Mouse (Mus musculus) kidney, embryonic 16.5 days (tissue): ENCODE results near the gene Cabp1. TPM values are rescaled to one million over a fixed set of nuclear protein-coding genes. Genes with fewer than 3 reads are reported as not detected.

ENCODE experiments used
- ATAC-seq: fragments of 200-750 bp; cut with Nextera tagmentation; 2 replicates; pipeline ENCODE4 v1.8.0; 2017; ENCODE audit warnings: moderate TSS enrichment; ENCODE audit not compliant: low FRiP score, low TSS enrichment
- H3K27ac ChIP-seq: fragments of 300-500 bp; sonication (generic); 2 replicates; pipeline ENCODE4 v1.5.1; 2014; ENCODE audit warnings: low read length
- H3K27me3 ChIP-seq: fragments of 300-500 bp; sonication (generic); 2 replicates; pipeline ENCODE4 v1.6.1; 2014; ENCODE audit warnings: low read length, control low read depth, mixed read lengths; ENCODE audit not compliant: insufficient read depth
- H3K36me3 ChIP-seq: fragments of 300-500 bp; sonication (generic); 2 replicates; pipeline ENCODE4 v1.6.1; 2014; ENCODE audit warnings: low read length, control low read depth, mixed read lengths; ENCODE audit not compliant: insufficient read depth
- H3K4me1 ChIP-seq: fragments of 300-500 bp; sonication (generic); 2 replicates; pipeline ENCODE4 v1.6.1; 2014; ENCODE audit warnings: low read length, control low read depth, mixed read lengths; ENCODE audit not compliant: insufficient read depth
- H3K4me2 ChIP-seq: fragments of 300-500 bp; sonication (generic); replicated peaks from 2 replicates; pipeline ENCODE4 v1.6.1; 2014; ENCODE audit warnings: low read depth, low read length
- H3K4me3 ChIP-seq: fragments of 300-500 bp; sonication (generic); 2 replicates; pipeline ENCODE4 v1.5.1; 2014; ENCODE audit warnings: mild to moderate bottlenecking, low read length
- H3K9ac ChIP-seq: fragments of 300-500 bp; sonication (generic); replicated peaks from 2 replicates; pipeline ENCODE4 v1.6.1; 2014; ENCODE audit warnings: low read length
- H3K9me3 ChIP-seq: fragments of 300-500 bp; sonication (generic); 2 replicates; pipeline ENCODE4 v1.6.1; 2016; ENCODE audit warnings: low read length, control low read depth
- WGBS: fragments of 180-500 bp; shearing (Covaris S2); extraction: QIAGEN DNeasy Blood & Tissue Kit; methylation state at CpG from one replicate; pipeline ENCODE4 v1.1.7; 2014; 5-methylcytosine and 5-hydroxymethylcytosine counted together
- polyA plus RNA-seq: library from polyadenylated mRNA; unstranded; fragments of >200 nt; fragmentation: Nextera tagmentation; extraction: Ambion mirVana; gene quantifications from 2 replicates; pipeline ENCODE4 v1.2.1, GENCODE M21; 2015

Gene Cabp1
- polyA plus RNA-seq, 1 experiment from 2014 or later, result 1.3 TPM

GRCm38 (mm10) chr5:115181248-115181940, 12.8 kb downstream of the Cabp1 start:
- Histone ChIP-seq H3K4me3 (no peak overlapping the region), H3K9ac (no peak overlapping the region), H3K4me1 (peaks cover 20% of the 10 kb centered on the region), H3K27me3 (no peaks in the 10 kb centered on the region), H3K9me3 (no peaks in the 10 kb centered on the region), H3K4me2 (no peak overlapping the region), H3K27ac (0 out of 2 replicates have a peak overlapping the region, but pooled peaks have one; percentile 26), H3K36me3 (no peaks in the 10 kb centered on the region)
- 73% methylated on average over 13 of the region's 13 CpGs for WGBS
- ATAC-seq, result no peak

- no peak overlapping the region for H3K9ac ChIP-seq
- no peak overlapping the region for H3K4me2 ChIP-seq
- ATAC-seq, result no peak
- no peaks in the 10 kb centered on the region for H3K27me3 ChIP-seq
- no peaks in the 10 kb centered on the region for H3K9me3 ChIP-seq
- H3K4me3 ChIP-seq, result no peak overlapping the region
- 92% methylated on average over 11 of the region's 11 CpGs for WGBS
- no peaks in the 10 kb centered on the region for H3K36me3 ChIP-seq
- no peak overlapping the region for H3K27ac ChIP-seq
- H3K4me1 ChIP-seq, result peaks cover 13% of the 10 kb centered on the region; the same call in 1 of the 2 replicates
Measured at GRCm38 (mm10) chr5:115179596-115179995, 14.6 kb downstream of the Cabp1 start.

- Histone ChIP-seq H3K9ac (no peak overlapping the region), H3K27ac (no peak overlapping the region), H3K27me3 (no peaks in the 10 kb centered on the region), H3K4me2 (no peak overlapping the region), H3K36me3 (no peaks in the 10 kb centered on the region), H3K9me3 (no peaks in the 10 kb centered on the region), H3K4me3 (no peak overlapping the region), H3K4me1 (peaks cover 10% of the 10 kb centered on the region; the same call in 1 of the 2 replicates)
- ATAC-seq, result no peak
- 79% methylated on average over 6 of the region's 6 CpGs for WGBS
Measured at GRCm38 (mm10) chr5:115177866-115178265, 16.3 kb downstream of the Cabp1 start.

GRCm38 (mm10) chr5:115174554-115174953, 19.6 kb downstream of the Cabp1 start:
- ATAC-seq, result no peak
- H3K4me1 ChIP-seq, result no peaks in the 10 kb centered on the region
- no peak overlapping the region for H3K9ac ChIP-seq
- no peak overlapping the region for H3K27ac ChIP-seq
- no peaks in the 10 kb centered on the region for H3K27me3 ChIP-seq
- H3K4me2 ChIP-seq, result no peak overlapping the region
- 100% methylated on average over 1 of the region's 1 CpGs for WGBS
- H3K9me3 ChIP-seq, result no peaks in the 10 kb centered on the region
- no peaks in the 10 kb centered on the region for H3K36me3 ChIP-seq
- H3K4me3 ChIP-seq, result no peak overlapping the region

- Histone ChIP-seq H3K9me3 (no peaks in the 10 kb centered on the region), H3K4me1 (peaks cover 31% of the 10 kb centered on the region), H3K27ac (no peak overlapping the region), H3K4me3 (no peak overlapping the region), H3K9ac (no peak overlapping the region), H3K27me3 (no peaks in the 10 kb centered on the region), H3K36me3 (no peaks in the 10 kb centered on the region), H3K4me2 (no peak overlapping the region)
- WGBS, result 80% methylated on average over 8 of the region's 8 CpGs
- no peak for ATAC-seq
Measured at GRCm38 (mm10) chr5:115170150-115170549, 24.0 kb downstream of the Cabp1 start.

GRCm38 (mm10) chr5:115168641-115169415, 25.4 kb downstream of the Cabp1 start:
- no peaks in the 10 kb centered on the region for H3K27me3 ChIP-seq
- no peaks in the 10 kb centered on the region for H3K36me3 ChIP-seq
- peak; percentile 53; the same call in 1 of the 2 replicates for ATAC-seq
- H3K9ac ChIP-seq, result peak overlapping the region; percentile 44
- peak overlapping the region; percentile 58 for H3K27ac ChIP-seq
- H3K4me3 ChIP-seq, result no peak overlapping the region
- no peaks in the 10 kb centered on the region for H3K9me3 ChIP-seq
- peaks cover 31% of the 10 kb centered on the region for H3K4me1 ChIP-seq
- WGBS, result 21% methylated on average over 26 of the region's 27 CpGs
- peak overlapping the region; percentile 33 for H3K4me2 ChIP-seq

GRCm38 (mm10) chr5:115167396-115167795, 26.8 kb downstream of the Cabp1 start:
- peak; percentile 27 for ATAC-seq
- H3K27ac ChIP-seq, result peak overlapping the region; percentile 85
- 34% methylated on average over 6 of the region's 6 CpGs for WGBS

GRCm38 (mm10) chr5:115166815-115167194, 27.4 kb downstream of the Cabp1 start:
- peaks cover 31% of the 10 kb centered on the region for H3K4me1 ChIP-seq
- no peak overlapping the region for H3K4me2 ChIP-seq
- H3K4me3 ChIP-seq, result no peak overlapping the region
- no peak for ATAC-seq
- WGBS, result 69% methylated on average over 7 of the region's 7 CpGs
- peak overlapping the region; percentile 31; the same call in 1 of the 2 replicates for H3K9ac ChIP-seq
- peak overlapping the region; percentile 85 for H3K27ac ChIP-seq
- no peaks in the 10 kb centered on the region for H3K36me3 ChIP-seq
- no peaks in the 10 kb centered on the region for H3K9me3 ChIP-seq
- H3K27me3 ChIP-seq, result no peaks in the 10 kb centered on the region

More at GRCm38 (mm10) chr5:115167396-115167795, 26.8 kb downstream of the Cabp1 start:
- no peak overlapping the region for H3K4me2 ChIP-seq
- no peak overlapping the region for H3K4me3 ChIP-seq
- no peaks in the 10 kb centered on the region for H3K27me3 ChIP-seq
- no peaks in the 10 kb centered on the region for H3K36me3 ChIP-seq
- no peak overlapping the region for H3K9ac ChIP-seq
- peaks cover 31% of the 10 kb centered on the region for H3K4me1 ChIP-seq
- no peaks in the 10 kb centered on the region for H3K9me3 ChIP-seq

- Histone ChIP-seq H3K27ac (peak overlapping the region; percentile 85), H3K4me3 (no peak overlapping the region), H3K4me1 (peaks cover 35% of the 10 kb centered on the region), H3K4me2 (no peak overlapping the region), H3K27me3 (no peaks in the 10 kb centered on the region), H3K9ac (peak overlapping the region; percentile 31), H3K9me3 (no peaks in the 10 kb centered on the region), H3K36me3 (no peaks in the 10 kb centered on the region)
- 46% methylated on average over 11 of the region's 11 CpGs for WGBS
- peak; percentile 32 for ATAC-seq
Measured at GRCm38 (mm10) chr5:115165895-115166814, 28.0 kb downstream of the Cabp1 start.
